Mouse (Mus musculus) kidney, adult 9 months (tissue): ENCODE data around the gene Sigirr.
A peak's percentile ranks its signal among the peaks of the same experiment; 100 is the strongest.

Source experiments
- DNase-seq: peaks from one replicate; pipeline ENCODE4 v3.0.0; 2022

Gene Sigirr

DNA sequence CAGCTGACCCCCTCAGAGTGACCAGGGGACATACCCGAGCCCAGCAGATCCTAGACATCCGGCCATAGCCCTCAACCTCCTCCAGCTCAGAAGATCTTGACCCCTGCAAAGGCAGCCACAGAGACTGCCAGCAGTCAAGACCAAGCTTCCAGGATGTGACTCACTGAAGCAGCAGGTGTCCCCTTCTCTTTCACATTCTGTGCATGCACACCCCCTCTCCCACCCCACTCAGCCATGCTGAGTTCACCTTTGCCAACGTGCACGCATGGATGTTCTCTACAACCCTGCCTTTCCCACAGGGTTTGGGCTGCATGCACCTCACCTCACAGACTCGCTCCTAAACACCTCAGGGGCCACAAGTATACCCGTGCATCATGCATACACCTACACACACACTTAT, 4.4 kb downstream of the Sigirr start:
- DNase-seq = no peak

DNA sequence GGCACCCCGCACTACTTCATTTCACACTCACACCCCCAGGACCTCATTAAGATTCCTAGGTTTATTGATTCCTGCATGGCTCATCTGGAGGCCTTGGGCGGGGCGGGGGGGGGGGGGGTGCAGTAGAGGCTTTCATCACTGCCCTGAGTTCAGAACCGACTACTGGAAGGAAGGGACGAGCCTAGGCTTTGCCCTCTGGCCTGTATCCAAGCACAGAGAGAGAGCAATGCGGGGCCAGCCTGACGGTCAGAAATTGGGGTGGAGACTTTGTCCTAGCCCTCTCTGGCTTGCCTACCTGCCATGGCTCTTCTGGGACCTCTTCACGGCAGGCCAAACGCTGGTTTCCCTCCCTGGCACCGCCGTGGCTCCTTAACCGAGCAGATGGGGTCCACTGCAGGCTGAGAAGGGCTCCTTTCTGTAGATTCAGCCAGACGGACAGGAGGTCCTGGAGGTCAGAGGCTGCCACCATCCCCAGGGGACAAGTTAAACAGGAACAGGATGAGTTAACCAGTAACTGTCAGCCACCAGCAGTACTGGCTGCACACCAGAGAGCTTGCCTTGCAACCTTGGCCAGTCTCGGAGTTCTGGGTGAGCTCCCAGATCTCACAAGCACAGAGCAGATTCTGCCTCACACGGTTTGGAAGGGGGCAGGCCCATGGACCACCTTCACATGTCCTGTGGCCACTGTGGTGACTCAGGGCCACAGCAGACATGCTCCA, 5.7 kb downstream of the Sigirr start:
- peak; percentile 94 for DNase-seq

DNA sequence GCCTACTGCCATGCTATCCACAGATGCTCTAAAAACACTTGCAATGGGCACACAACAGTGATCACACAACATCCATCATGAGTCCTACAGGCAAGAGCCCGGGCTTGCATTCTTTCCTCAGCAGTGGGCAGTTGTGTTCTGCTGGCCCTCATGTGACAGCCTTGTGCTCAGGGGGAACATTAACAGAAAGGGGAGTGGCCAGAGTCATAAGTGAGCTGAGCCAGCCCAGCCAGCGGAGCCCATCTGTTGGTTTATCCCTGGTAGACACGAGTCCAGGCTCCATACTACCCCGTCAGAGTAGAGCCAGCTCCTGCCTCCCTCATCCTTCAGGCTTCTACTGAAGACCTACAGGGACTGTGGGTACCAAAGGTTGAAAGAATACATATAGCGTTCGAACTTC, 6.4 kb downstream of the Sigirr start:
- peak; percentile 91 for DNase-seq

DNA sequence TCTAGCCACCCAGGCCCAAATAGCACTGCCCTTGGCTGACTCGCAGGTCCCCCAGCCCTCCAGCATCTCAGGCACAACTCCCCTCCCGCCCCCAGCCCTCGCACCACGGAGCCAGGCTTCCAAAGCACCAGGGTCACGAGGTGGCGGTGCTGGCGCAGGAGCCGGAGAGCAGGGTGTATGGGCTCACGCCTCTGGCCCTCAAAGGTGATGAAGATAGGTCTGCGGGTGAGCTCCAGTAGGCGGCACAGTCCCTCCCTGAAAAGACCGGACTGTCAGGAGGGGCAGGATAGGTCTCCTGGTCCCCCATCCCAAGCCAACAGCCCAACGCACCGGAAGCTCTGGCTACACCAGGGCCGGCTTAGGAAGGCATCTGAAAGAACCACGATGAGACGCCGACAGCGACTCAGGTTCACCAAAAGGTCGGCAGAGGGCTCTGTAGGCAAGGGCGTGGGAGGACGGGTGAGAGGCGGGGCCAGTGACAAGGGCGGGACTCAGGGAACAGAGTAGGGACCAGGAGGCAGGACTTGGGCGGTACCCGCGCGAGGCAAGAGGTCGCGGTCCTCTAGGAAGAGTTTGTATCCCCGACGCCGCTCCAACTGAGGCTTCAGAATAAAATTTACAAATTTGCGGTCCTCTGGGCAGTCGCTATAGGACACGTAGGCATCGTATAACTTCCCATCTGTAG, 8.2 kb downstream of the Sigirr start:
- peak; percentile 95 for DNase-seq

DNA sequence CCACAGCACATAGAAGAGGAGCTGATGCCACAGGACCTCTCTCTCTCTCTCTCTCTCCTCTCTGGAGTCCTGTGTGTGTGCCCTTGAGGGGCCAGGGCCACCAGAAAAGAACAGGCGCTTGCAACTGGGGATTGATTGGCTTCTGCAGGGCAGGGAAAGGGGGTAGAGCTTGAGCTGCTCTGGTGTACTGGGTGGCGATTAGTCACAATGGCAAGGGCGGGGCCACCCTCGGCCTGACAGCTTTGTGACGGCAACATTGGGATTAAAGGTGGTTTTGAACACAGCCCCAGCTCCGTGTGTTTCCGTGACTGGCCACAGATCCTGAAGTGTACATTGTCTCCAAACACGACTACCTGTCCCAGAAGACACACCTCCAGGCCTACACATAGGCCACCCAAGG, 10.1 kb downstream of the Sigirr start:
- DNase-seq = no peak

DNA sequence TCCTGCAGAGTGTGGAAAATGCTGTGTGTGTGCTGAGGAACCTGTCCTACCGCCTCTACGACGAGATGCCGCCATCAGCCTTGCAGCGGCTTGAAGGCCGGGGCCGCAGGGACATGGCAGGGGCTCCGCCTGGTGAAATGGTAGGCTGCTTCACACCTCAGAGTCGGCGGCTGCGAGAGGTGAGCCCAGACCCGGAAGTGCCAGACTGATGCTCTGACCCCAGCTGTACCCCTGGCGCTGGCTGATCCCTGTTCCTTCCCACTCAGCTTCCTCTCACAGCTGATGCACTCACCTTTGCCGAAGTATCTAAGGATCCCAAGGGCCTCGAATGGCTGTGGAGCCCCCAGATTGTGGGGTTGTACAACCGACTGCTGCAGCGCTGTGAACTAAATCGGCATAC, 11.9 kb downstream of the Sigirr start:
- no peak for DNase-seq

DNA sequence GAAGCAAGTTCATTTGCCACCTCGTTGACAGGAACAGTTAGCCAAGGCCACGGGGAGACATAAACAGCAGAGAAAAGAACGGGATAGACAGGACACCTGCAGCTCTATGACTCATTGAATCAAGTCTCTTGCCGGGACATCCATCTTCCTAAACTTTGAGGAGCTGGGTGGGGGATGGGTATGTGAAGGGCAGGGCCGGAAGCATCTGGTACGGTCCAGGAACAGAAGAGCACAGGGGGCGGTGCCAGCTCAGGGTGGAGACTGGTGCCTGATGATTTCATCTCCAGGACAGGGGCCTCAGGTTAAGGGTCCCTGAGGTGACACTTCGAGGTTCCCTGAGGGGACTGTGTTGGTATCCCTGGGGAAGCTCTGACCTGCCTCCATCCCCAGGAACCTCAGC, 12.5 kb downstream of the Sigirr start:
- no peak for DNase-seq

DNA sequence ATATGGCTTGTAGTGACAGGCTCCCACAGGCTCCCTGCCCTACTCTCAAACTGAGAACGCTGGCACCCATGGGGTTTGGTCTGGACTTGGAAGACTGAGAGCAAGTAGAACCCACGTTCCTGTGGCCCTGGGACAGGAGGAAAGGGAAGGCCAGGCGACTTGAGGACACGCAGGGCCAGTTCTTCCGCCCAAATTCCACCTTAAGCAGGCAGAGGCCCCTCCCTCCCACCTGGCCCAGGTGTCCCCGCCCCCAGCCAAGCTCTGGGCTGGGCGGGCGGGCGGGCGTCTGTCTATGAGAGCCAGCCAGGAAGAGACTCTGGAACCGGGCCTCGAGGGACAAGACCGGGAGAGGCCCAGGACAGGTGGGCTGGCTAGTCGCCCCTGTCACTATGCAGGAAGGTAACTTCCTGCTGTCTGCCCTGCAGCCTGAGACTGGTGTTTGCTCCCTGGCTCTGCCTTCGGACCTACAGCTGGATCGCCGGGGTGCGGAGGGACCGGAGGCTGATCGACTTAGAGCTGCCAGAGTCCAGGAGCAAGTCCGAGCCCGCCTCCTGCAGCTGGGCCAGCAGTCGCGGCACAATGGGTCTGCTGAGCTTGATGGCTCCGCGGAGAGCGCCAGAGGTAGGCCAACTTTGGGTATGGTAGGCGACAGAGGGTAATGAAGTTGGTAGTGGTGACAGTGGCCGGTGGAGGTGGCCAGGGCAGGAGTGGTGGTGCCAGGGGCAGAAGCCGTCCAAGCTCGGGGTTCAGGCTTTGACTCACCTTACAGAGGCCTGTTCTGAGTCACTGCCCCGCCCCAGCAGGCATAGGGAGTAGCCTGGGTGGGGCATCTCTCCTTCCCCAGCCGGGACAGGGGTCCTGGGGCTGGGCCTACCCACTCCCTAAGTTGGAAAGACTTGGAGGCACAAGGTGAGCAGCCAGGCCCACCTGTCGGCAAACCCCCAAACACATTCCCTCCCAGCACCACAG, 20.6 kb downstream of the Sigirr start:
- DNase-seq = peak; percentile 75

DNA sequence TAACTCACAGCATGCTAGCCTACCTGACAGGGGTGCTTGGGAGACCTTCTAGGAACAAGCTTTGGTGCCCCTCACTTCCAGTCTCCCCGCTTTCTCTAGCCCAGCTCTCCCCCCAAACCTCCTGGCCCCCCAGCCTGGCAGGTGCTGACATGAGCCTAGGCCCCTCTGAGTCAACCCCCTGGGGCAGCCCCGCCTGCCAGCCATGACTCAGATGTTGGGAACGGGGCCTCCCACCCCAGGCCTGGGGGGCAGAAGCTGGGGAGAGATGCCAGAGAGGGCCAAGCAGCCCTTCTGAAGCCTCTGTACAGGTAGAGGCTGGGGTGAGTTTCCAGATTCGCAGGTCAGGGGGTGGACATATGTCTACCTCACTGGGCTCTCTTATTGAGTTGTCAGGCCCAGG, 21.5 kb downstream of the Sigirr start:
- DNase-seq = no peak

DNA sequence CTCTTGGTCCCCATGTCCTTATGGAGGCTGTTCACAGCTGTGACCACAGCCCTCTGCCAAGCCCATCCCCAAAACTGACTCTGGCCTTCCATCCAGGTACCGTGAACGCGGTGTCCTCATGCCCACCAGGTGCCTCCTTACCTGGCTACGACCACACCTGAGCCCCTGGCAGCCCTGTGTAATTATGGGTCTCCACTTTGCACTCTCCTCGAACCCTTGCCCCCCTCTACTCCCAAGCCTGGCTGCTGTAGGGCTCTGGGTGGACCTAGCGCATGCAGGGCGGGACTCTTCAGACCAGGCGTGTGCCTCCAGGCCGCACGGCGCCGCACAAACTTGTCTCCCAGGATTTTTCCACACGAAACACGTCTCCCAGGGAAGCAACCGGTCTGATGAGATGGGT, 22.5 kb downstream of the Sigirr start, which contains the start of gene Pkp3:
Gene Pkp3 (plus strand): TSS at position 378 of the 400 bp plus-strand sequence.
- no peak for DNase-seq

DNA sequence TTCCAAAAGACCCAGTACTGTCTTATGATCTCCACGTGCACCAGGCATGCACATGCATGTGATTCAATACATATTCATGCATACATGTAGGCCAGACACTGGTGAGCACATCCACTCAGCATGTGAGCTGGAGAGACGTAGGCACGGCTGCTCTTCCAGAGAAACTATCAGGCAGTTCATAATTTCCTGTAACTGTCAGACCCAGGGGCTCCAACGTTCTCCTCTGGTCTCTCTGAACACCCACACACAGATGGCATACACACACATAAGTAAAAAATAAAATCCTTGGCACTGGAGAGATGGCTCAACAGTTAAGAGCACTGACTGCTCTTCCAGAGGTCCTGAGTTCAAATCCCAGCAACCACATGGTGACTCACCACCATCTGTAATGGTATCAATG, 26.6 kb downstream of the Sigirr start:
- DNase-seq = no peak

DNA sequence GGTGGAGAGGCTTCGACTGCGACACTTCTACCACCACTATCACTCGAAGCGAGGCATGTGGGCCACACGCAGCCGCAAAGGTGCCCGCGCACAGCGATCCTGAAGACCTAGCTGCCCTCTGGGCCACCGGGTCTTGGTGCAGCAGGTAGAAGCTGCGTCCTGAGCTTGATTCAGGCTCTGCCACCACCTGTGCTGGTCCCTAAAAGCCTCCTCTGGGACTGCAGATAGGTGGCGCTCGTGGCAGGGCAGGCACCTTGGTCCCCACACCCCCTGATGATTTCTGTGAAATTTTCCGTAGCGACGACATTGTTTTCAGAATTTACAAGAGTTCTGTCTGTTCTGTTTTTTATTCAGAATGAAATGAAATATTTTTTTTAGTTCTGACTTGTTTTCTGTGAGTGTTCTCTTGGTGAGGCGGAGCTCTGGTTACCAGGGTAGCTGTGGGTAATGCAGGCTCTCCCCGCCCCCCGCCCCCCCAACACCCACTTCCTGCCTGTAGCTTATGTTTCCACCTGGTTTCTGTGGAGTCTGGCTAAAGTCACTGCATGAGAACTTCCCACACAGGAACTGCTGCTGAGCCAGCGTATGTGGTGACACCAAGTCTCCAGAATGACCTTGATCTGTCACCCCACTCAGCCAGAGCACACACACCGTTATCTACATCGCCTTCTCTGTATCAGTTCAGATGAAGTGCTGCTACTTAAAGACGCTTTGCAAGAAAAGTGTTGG, 28.2 kb downstream of the Sigirr start:
- no peak for DNase-seq

DNA sequence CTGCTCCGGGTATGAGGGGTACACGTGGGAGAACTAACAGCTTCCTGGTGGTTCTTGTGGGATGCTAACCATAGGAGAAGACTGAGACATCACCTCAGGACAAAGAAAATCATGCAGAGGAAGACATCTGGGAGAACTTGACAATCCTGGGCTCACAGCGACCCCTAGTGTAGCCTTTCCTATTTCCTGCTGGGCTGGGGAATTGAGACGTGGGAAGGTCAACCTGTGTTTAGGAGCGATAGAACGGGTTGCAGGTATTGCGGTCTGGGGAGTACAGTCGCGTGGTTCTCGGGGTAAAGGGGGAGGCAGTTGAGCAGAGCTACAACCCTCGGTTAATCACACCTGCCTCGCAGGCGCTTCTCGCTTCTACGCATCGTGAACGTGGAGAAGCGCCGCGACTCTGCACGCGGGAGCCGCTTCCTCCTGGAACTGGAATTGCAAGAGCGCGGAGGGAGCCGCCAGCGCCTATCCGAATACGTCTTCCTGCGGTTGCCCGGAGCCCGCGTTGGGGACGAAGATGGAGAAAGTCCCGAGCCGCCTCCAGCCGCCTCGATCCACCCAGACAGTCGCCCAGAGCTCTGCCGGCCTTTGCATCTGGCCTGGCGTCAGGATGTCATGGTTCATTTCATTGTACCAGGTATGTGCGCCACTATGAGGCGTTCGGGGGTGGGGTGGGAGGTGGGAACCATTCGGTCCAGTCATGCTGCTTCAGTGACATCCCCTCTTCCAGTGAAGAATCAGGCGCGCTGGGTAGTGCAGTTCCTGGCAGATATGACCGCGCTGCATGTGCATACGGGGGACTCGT, 30.1 kb downstream of the Sigirr start:
- DNase-seq = peak; percentile 89

DNA sequence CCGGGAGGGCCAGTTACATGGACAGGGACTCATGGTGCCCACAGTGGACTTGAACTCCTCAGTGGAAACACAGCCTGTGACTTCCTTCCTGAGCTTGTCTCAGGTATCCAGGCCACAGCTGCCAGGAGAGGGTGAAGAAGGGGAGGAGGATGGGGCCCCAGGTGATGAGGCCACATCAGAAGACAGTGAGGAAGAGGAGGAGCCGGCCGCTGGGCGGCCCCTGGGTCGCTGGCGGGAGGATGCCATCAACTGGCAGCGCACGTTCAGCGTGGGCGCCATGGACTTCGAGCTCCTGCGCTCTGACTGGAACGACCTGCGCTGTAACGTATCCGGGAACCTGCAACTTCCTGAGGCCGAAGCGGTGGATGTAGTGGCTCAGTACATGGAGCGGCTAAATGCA, 32.0 kb downstream of the Sigirr start:
- DNase-seq = no peak

DNA sequence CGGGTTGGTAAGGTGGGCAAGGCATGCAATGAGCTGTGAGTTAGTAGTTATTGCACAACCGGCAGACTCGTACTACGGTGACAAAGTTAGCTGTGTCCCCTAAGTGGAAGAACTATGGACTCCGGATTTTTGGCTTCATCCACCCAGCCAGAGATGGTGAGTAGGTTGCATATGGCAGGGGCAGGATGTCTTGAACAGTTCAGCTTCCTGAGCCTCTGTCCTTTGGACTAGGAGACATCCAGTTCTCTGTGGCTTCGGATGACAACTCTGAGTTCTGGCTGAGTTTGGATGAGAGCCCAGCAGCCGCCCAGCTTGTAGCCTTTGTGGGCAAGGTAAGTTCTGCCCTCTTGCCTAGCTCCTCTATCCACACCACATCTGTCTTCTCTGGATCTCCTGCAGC, 35.8 kb downstream of the Sigirr start:
- peak; percentile 74 for DNase-seq

DNA sequence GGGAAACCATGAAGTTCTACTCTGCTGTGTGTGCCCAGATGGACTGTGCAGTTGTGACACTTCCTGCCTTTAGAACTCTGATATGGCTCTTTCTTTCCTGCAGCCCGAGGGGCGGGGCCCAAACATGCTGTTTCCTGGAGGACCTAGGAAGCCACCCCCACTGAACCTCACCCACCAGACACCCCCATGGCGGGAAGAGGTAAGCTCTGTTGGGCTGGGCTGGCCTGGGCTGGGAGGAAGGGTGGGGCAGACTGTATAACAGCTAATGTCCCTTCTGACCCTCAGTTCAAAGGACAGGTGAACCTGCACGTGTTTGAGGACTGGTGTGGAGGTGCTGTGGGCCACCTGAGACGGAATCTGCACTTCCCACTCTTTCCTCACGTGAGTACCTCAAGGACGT, 36.2 kb downstream of the Sigirr start:
- DNase-seq = peak; percentile 56

DNA sequence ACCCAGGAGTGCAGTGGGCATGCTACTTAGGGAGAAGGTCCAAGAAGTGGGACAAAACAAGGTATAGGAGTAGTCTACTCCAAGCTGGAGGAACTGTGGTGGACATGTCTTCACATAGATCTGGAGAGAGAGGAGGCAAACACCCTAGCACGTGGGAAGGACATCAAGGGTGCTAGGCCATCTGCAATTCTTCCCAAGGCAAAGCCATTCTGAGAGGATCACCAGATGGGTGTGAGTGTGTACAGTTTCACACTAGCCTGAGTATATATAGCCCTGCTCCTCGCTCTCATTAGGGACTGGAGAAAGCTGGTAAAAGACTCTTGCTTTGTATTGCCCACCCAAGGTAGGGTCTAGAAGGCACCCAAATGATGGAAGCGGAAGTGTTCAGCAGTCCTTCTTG, 37.0 kb downstream of the Sigirr start:
- DNase-seq = no peak

DNA sequence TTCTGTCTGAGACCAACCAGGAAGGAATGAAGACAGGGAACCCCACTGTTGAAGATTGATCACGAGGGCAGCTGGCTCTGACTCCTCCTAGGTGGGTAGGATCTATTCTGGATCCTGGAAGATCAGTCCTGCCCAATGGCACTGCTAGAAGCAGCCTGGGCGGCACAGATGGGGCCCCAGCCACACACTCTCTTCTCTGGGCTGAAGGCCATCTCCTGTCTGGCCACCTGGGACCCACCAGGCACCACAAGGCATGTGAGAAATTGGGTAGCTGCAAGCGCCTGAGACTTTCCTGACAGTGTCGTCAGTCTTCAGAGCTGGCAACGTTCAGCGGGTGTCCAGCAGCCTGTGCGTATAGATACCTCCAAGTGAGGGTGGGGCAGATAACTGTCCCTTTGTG, 37.8 kb downstream of the Sigirr start:
- DNase-seq = no peak

DNA sequence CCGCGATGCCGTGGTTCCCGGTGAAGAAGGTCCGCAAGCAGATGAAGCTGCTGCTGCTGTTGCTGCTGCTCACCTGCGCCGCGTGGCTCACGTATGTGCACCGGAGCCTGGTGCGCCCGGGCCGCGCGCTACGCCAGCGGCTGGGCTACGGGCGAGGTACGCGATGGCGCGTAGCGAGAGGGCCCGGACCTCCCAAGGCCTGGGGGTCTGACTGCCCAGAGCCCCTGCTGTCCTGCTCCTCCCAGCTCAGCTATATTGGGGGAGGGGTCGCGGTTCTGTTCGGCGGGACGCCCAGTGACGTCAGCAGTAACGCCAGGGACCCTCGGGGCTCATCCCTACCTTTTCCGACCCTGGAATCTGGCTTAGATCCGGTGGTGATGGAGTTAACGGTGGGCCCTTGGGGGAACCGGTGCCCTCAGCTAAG, 39.1 kb downstream of the Sigirr start:
- no peak for DNase-seq

DNA sequence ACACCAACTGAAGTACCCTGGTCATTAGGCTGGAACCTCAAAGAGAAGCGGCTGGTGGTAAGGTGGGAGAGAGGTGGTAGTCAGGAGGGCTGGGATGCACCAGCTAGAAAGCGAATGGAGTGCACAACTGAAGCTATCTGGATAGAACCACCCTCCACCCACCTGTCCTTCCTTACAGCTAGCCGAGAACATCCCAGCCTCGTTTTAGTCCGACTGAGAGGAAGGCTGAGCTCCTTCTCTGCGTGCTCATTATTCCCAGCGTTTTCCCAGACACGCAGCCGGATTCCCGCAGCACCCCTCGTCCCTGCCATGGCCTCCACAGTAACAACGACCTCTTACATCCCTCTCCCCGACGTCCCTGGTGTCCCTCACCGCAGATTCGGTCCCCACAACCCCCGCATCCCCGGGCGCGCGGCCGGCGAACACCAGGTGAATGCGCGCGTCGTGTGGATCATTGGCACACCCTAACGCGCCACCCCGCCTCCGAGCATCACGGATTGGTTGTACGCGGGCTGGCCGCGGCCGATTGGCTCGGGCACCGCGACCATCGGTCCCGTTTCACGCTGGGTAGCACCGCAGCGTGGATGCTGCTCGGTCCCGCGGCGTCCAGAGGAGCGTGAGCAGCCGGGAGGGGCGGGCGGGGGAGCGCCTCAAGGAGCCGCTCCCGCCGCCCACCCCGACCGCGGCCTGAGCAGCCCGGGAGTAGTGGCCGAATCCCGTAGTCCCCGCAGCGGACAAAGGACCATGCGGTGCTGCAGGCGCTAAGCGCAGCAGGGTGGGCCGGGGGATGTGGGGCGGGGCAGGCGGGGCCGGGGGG, 39.7 kb downstream of the Sigirr start, which contains the start of gene B4galnt4:
Gene B4galnt4 (plus strand): TSS at position 679 of the 817 bp plus-strand sequence.
- no peak for DNase-seq

DNA sequence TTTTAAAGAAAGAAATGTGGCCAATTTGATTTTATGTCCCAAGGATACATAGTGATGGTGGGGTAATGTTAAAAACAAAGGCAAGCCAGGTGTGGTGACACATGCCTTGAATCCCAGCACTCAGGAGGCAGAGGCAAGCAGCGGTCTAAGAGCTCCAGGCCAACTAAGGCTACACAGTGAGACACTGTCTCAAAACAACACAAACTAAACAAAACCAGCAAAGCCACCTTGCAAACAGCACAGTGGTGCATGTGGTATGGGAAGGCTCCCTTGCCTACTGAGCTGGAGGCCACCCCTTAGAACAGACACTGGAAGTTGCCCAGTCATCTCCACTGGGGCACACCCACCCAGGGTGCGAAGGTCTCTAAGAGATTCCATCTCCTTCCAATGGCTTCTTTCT, 40.4 kb downstream of the Sigirr start:
- no peak for DNase-seq
